Mouse (Mus musculus) frontal cortex, postnatal 14 days (tissue): Measurements from ENCODE around the gene Olfr1186.
"Not testable (repeated sequence)": the region's sequence is repeated elsewhere in the genome, so short reads cannot be mapped to it uniquely, and the experiment has no call there.

Source experiments
- DNase-seq, 2 experiments: peaks; one replicate each; pipeline ENCODE4 v3.0.0; 2022; ENCODE audit warnings: low spot score in 2 of 2

The Olfr1186 gene

DNA sequence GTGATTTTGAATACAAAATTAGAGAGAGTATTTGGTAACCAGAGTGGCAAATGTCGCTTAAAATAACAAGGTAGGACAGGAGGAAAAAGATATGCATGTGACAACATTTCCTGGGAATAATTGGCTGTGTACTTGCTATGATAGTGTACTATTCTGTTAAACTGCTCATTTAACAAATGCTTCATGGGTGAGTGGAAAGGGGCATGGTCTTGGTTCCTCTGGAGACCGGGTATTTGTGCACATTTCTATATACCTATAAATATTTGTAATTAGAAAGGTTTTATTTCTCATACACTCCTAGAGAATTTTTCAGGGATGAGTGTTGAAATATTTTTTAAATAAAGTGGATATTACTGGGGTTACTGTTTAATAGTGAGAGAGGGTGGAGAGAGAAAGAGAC lies at the start of gene Olfr1186:
TSS of gene Olfr1186 (plus strand) at position 301 of the 400 bp plus-strand sequence.
- DNase-seq: no peak

GRCm38 (mm10) chr2:88483298-88483697 lies 35.1 kb upstream of the Olfr1186 start, which contains the start of gene Olfr1184:
Gene Olfr1184, plus strand, starts transcription at chr2:88483598.
- DNase-seq: no peak

DNA sequence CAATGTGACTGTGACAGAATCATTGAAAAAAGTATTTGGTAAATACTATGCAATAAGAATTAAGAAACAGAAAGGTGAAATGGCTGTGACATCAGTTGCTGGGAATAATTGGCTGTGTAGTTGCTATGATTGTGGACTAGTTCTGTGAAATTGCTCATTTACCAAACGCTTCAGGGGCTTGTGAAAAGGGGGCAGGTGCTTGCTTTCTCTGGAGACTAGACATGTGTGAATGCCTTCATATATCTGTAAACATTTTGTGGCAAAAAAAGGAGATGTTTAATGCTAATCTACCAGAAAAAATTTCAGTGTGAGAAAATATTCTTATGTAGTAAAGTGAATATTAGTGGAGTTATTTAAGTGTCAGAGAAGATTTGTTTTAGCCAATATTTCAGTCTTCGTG lies 25.3 kb upstream of the Olfr1186 start, which contains the start of gene Olfr1185-ps1:
TSS of gene Olfr1185-ps1 (plus strand) at position 301 of the 400 bp plus-strand sequence.
- DNase-seq: no peak

GRCm38 (mm10) chr2:88525720-88526119 lies 7.4 kb downstream of the Olfr1186 start:
- DNase-seq: no peak

- no peak for DNase-seq
Measured at GRCm38 (mm10) chr2:88556635-88557034, 38.3 kb downstream of the Olfr1186 start, which contains the start of gene Olfr1188. Gene Olfr1188, plus strand, starts transcription at chr2:88556935.

DNA sequence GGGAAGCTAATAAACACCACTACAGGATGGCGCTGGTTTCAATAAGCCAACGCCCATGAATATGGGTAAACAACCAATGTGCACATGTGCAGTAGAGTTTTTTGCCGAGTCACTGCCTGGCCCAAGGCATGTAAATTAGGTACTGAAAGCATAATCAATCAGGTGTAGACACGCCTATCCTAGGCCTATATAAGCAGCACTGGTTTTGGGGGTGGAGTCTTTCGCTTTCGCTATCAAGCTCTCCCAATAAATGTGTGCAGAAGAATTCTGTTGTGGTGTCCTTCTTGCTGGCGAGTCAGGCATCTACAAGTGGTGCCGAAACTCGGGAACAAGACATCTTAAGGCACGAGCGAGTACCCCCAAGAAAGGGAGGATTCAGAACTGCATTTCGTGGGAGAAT lies 54.3 kb downstream of the Olfr1186 start:
- not testable (repeated sequence) for DNase-seq
